Mouse (Mus musculus) ES-E14 (cell line): ENCODE measurements at regions not wholly inside any gene's neighbourhood (a gene's known extent, or its start where the extent isn't known, plus 50 kb on each side); places are given as distances from the start of the nearest gene placed in this dataset.

ENCODE experiments used
- DNase-seq: peaks from one replicate; pipeline ENCODE4 v3.0.0-alpha.2; 2013; ENCODE audit warnings: low read depth, low spot score
- H3K27ac ChIP-seq: 2 replicates; pipeline ENCODE4 v1.5.1; 2012; ENCODE audit warnings: low read depth, mild to moderate bottlenecking, low read length, moderate library complexity, mixed read lengths; ENCODE audit not compliant: poor library complexity, insufficient read depth, severe bottlenecking
- H3K36me3 ChIP-seq: 2 replicates; pipeline ENCODE4 v1.6.1; 2012; ENCODE audit warnings: mild to moderate bottlenecking, low read length, moderate library complexity, mixed read lengths; ENCODE audit not compliant: control insufficient read depth, poor library complexity, insufficient read depth, severe bottlenecking
- H3K4me1 ChIP-seq, 2 experiments: fragments of 150-350 bp in 1 of 2; sonication (generic) in 1 of 2; 2 replicates each; pipeline ENCODE4 v1.6.1; 2012; ENCODE audit warnings: low read length in 2 of 2, mild to moderate bottlenecking in 1 of 2, mixed read lengths in 1 of 2; ENCODE audit not compliant: control insufficient read depth in 2 of 2, insufficient read depth in 2 of 2, poor library complexity in 1 of 2
- H3K4me3 ChIP-seq, 2 experiments: fragments of 150-350 bp in 1 of 2; sonication (generic) in 1 of 2; 2 replicates each; pipeline ENCODE4 v1.5.1; 2012; ENCODE audit warnings: low read length in 2 of 2, low read depth in 1 of 2, mild to moderate bottlenecking in 1 of 2, mixed read lengths in 1 of 2; ENCODE audit not compliant: insufficient read depth in 1 of 2, poor library complexity in 1 of 2, severe bottlenecking in 1 of 2
- H3K9ac ChIP-seq: 2 replicates; pipeline ENCODE4 v1.6.1; 2012; ENCODE audit warnings: low read depth, mild to moderate bottlenecking, low read length, mixed read lengths; ENCODE audit not compliant: poor library complexity, insufficient read depth, severe bottlenecking
- H3K9me3 ChIP-seq: fragments of 150-350 bp; sonication (generic); 2 replicates; pipeline ENCODE4 v1.6.1; 2012; ENCODE audit warnings: low read depth, mild to moderate bottlenecking, low read length; ENCODE audit not compliant: control insufficient read depth, insufficient read depth
- CHD2 ChIP-seq: IDR thresholded peaks from 2 replicates; pipeline ENCODE4 v1.6.1; 2014; ENCODE audit warnings: mild to moderate bottlenecking, low read depth, low read length, inconsistent platforms
- HCFC1 ChIP-seq: IDR thresholded peaks from 2 replicates; pipeline ENCODE4 v1.6.1; 2012; ENCODE audit warnings: low read length, inconsistent platforms, borderline replicate concordance; ENCODE audit not compliant: insufficient read depth
- MAFK ChIP-seq: IDR thresholded peaks from 2 replicates; pipeline ENCODE4 v1.6.1; 2014; ENCODE audit warnings: mild to moderate bottlenecking, low read depth, low read length, inconsistent platforms; ENCODE audit not compliant: insufficient read depth
- ZC3H11A ChIP-seq: IDR thresholded peaks from 2 replicates; pipeline ENCODE4 v1.6.1; 2012; ENCODE audit warnings: low read depth, mild to moderate bottlenecking, inconsistent platforms, low read length, borderline replicate concordance
- ZNF384 ChIP-seq: IDR thresholded peaks from 2 replicates; pipeline ENCODE4 v1.6.1; 2012; ENCODE audit warnings: low read depth, low read length, inconsistent platforms
- in situ Hi-C, 2 experiments: fragments of 600-800 bp; cut with MboI; formaldehyde crosslinking; loops; one replicate each; pipeline ENCODE4 v1.15.1; 2025; ENCODE audit warnings: low sequenced_read_pairs in 2 of 2, inconsistent platforms in 1 of 2; ENCODE audit not compliant: unreplicated experiment in 2 of 2

GRCm38 (mm10) chr2:34078875-34079262 lies 191.1 kb upstream of the Mvb12b start:
- in situ Hi-C loops: no loop called here
- H3K4me3 ChIP-seq: no peak overlapping the region
- no peak for DNase-seq
- TF ChIP-seq ZNF384 (no peak), ZC3H11A (no peak), HCFC1 (no peak), MAFK (no peak), CHD2 (no peak)
- no peak overlapping the region for H3K27ac ChIP-seq
- no peak overlapping the region for H3K9ac ChIP-seq
- no peaks in the 10 kb centered on the region for H3K36me3 ChIP-seq
- no peaks in the 10 kb centered on the region for H3K4me1 ChIP-seq
- no peaks in the 10 kb centered on the region for H3K9me3 ChIP-seq

- Histone ChIP-seq H3K4me1 (no peaks in the 10 kb centered on the region), H3K4me3 (no peak overlapping the region), H3K9ac (no peak overlapping the region), H3K36me3 (no peaks in the 10 kb centered on the region), H3K27ac (no peak overlapping the region), H3K9me3 (no peaks in the 10 kb centered on the region)
- in situ Hi-C loops: no loop called here
- no peak for DNase-seq
- TF ChIP-seq ZC3H11A: no peak
- TF ChIP-seq HCFC1: no peak
- no peak for TF ChIP-seq ZNF384
- TF ChIP-seq MAFK: no peak
- no peak for TF ChIP-seq CHD2
Observed at GRCm38 (mm10) chr2:34078248-34078874, 190.6 kb upstream of the Mvb12b start.

- no peaks in the 10 kb centered on the region for H3K9me3 ChIP-seq
- H3K4me1 ChIP-seq: no peaks in the 10 kb centered on the region
- in situ Hi-C loops: no loop called here
- TF ChIP-seq HCFC1 (no peak), CHD2 (no peak), ZC3H11A (no peak), MAFK (no peak), ZNF384 (no peak)
- no peak overlapping the region for H3K27ac ChIP-seq
- H3K36me3 ChIP-seq: no peaks in the 10 kb centered on the region
- no peak for DNase-seq
- no peak overlapping the region for H3K9ac ChIP-seq
- H3K4me3 ChIP-seq: no peak overlapping the region
Observed at GRCm38 (mm10) chr2:34076346-34076745, 188.6 kb upstream of the Mvb12b start.

GRCm38 (mm10) chr2:34074066-34074465 lies 186.3 kb upstream of the Mvb12b start:
- no peak overlapping the region for H3K27ac ChIP-seq
- H3K4me3 ChIP-seq: no peak overlapping the region
- no peaks in the 10 kb centered on the region for H3K4me1 ChIP-seq
- TF ChIP-seq CHD2 (no peak), MAFK (no peak), ZC3H11A (no peak), ZNF384 (no peak), HCFC1 (no peak)
- no peak for DNase-seq
- no peak overlapping the region for H3K9ac ChIP-seq
- no peaks in the 10 kb centered on the region for H3K36me3 ChIP-seq
- in situ Hi-C loops: no loop called here
- H3K9me3 ChIP-seq: no peaks in the 10 kb centered on the region

GRCm38 (mm10) chr2:34065592-34065991 lies 177.8 kb upstream of the Mvb12b start:
- TF ChIP-seq ZNF384 (no peak), CHD2 (no peak), ZC3H11A (no peak), HCFC1 (no peak), MAFK (no peak)
- H3K36me3 ChIP-seq: no peaks in the 10 kb centered on the region
- H3K9ac ChIP-seq: no peak overlapping the region
- no peaks in the 10 kb centered on the region for H3K4me1 ChIP-seq
- DNase-seq: no peak
- no peaks in the 10 kb centered on the region for H3K9me3 ChIP-seq
- in situ Hi-C loops: no loop called here
- H3K4me3 ChIP-seq: no peak overlapping the region
- no peak overlapping the region for H3K27ac ChIP-seq
